Mouse (Mus musculus): ENCODE measurements at regions not wholly inside any gene's neighbourhood (a gene's known extent, or its start where the extent isn't known, plus 50 kb on each side); places are given as distances from the start of the nearest gene placed in this dataset.

DNA sequence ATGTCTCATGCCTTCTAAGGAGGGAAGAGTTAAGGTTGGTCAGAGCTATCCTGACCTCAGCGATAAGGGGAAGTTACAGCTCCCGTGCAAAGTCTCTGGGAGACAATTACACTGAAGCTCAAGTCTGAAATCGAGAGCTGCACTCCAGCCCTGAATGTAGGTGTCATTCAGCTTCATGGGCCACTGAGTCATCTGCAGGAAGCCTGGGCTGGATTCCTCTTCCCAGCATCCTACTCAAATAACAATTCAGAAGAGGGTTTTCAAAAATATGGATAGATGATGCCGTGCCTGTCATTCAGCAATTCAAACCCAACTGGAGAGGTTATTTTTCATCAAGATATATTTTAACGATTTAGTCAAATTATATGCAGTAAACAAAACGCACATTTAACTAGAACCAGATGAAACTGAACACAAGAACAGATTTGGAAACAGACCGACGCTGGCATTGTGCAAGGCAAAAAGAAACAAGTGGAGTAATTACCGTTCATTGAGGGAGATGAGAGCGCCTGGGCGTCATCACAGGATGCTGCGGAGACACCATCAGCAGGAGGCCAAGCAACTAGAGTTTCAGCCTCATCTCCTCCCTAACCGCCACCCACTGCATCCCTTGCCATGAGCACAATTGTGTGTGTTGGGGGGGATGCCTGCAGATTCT, 57.8 kb upstream of the Cfap46 start:
- peak; percentile 52 for DNase-seq (ENCODE audit: low read depth, low spot score)

- no peak for DNase-seq (ENCODE audit: low read depth, low spot score)
These were observed 63.2 kb upstream of the Cfap46 start for GRCm38 (mm10) chr7:139746803-139747202.

- DNase-seq (ENCODE audit: low read depth, low spot score), result no peak
These were observed 63.9 kb upstream of the Cfap46 start for GRCm38 (mm10) chr7:139747290-139748067.

- DNase-seq (ENCODE audit: low read depth, low spot score), result no peak
These were observed 71.4 kb upstream of the Cfap46 start for GRCm38 (mm10) chr7:139755004-139755403.

GRCm38 (mm10) chr7:139762522-139762921, 71.5 kb upstream of the Adgra1 start:
- no peak for DNase-seq (ENCODE audit: low read depth, low spot score)

DNA sequence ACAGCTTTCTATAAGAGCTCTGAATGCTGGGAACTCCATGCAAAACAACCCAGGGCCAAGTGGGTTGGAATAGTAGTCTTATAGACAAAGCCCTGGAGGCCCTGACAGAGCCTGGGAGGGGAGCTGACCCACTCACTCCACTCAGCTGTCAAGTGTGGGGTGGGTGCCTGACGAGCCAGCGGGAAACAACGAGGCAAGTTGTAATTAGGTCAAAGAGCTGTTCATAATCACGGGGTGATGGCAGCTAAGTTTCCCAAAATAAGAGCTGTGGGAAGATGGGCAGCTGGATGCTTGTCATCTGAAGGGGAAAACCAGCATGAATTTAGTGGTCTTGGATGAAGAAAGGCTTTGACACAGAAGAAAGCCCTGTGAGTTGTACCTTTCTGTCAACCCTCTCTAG, 70.7 kb upstream of the Adgra1 start:
- DNase-seq (ENCODE audit: low read depth, low spot score), result no peak

GRCm38 (mm10) chr7:139766296-139766695, 67.7 kb upstream of the Adgra1 start:
- DNase-seq (ENCODE audit: low read depth, low spot score), result no peak

DNA sequence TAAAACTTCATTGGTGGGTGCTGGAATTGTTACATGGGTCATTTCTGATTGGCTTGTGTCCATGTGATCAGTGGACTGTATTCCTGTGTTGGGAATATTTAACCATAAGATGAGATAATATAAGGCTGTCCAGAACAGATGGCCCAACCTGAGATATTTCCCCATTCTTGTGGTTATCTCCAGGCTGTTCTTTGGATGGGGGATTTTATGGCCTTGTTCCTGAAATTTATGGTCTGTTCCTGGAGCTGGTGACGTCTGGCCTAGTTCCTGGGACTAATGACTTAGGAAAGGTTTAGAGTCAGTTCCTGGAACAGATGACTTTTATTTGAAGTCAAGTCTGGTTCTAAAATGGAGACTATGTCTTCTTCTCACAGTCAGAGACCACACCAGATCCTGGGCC, 64.8 kb upstream of the Adgra1 start:
- DNase-seq (ENCODE audit: low read depth, low spot score), result no peak

- no peak for DNase-seq (ENCODE audit: low read depth, low spot score)
These were observed 56.7 kb upstream of the Adgra1 start for GRCm38 (mm10) chr7:139777243-139777642.

DNA sequence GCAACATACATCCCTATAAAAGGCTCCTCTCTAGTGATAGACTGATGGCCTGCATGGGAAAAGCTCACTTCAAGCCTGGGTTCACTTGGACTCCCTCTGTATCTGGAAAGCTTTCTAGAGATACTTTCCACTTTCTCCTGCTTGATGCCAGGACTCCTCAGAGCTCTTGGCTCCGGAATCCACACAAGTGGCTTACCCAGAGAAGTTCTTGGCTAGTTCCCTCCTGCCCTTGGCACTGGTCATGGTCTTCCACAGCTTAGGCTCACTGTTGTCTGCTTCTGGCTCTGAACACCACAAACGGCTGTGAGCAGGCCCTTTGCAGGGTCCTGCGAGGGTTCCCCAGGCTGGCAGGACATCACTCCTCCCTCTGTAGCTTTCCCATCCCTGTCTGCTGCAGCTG, 54.1 kb upstream of the Adgra1 start:
- no peak for DNase-seq (ENCODE audit: low read depth, low spot score)

DNA sequence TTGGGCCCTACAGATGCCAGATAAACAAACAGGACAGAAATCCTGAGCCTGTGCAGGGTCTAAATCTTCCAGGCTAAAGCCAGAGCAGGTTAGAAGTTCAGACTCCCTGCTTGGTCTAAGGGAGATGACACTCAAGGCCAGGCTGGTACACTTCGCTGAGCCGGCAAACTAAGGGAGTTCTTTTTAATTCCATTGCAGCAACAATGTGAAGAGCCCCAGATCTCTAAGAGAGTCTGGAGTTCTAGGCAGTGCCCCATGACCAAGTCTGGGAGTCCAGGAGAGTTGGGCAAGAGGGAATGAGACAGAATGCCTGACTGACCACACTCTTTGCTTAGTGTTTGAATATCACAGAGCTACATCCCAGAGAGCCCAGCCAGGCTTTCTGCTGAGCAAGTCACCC, 52.5 kb upstream of the Adgra1 start:
- DNase-seq (ENCODE audit: low read depth, low spot score), result no peak
